Mouse (Mus musculus) macrophage (primary cell): ENCODE results near the gene Slc43a2. TPM values are rescaled to one million over a fixed set of nuclear protein-coding genes. Genes with fewer than 3 reads are reported as not detected.

ENCODE experiments used
- H3K27ac ChIP-seq: fragments of 350-480 bp; formaldehyde crosslinking; 2 replicates; pipeline ENCODE4 v1.9.0; 2021
- H3K36me3 ChIP-seq: fragments of 350-480 bp; formaldehyde crosslinking; 2 replicates; pipeline ENCODE4 v1.9.0; 2021; ENCODE audit errors: inconsistent target
- H3K4me3 ChIP-seq: fragments of 350-480 bp; formaldehyde crosslinking; 2 replicates; pipeline ENCODE4 v1.9.0; 2021; ENCODE audit errors: inconsistent target
- H3K79me2 ChIP-seq: fragments of 350-480 bp; formaldehyde crosslinking; 2 replicates; pipeline ENCODE4 v1.9.0; 2021; ENCODE audit errors: inconsistent target
- WGBS: methylation state at CpG from one replicate; pipeline ENCODE4 v1.1.7; 2026; ENCODE audit warnings: inconsistent platforms; ENCODE audit not compliant: missing documents; 5-methylcytosine and 5-hydroxymethylcytosine counted together
- polyA plus RNA-seq: library from polyadenylated mRNA; stranded (reverse); fragments of 250-400 nt; gene quantifications from 3 replicates; pipeline ENCODE4 v1.2.4, GENCODE M21; 2018; ENCODE audit warnings: inconsistent platforms

Slc43a2 gene
- polyA plus RNA-seq, 1 experiment from 2014 or later = 359 TPM

GRCm38 (mm10) chr11:75568115-75568511 is 36.6 kb downstream of the Slc43a2 start:
- WGBS = 85% methylated on average over 6 of the region's 6 CpGs

GRCm38 (mm10) chr11:75568962-75569361 is 37.5 kb downstream of the Slc43a2 start:
- Histone ChIP-seq H3K79me2 (peaks cover 37% of the 10 kb centered on the region; the same call in 1 of the 2 replicates), H3K27ac (no peak overlapping the region), H3K36me3 (peaks cover 44% of the 10 kb centered on the region), H3K4me3 (no peak overlapping the region)
- WGBS = 97% methylated on average over 12 of the region's 12 CpGs

More at GRCm38 (mm10) chr11:75568115-75568511, 36.6 kb downstream of the Slc43a2 start:
- Histone ChIP-seq H3K27ac (peak overlapping the region; percentile 97), H3K4me3 (no peak overlapping the region), H3K36me3 (peaks cover 47% of the 10 kb centered on the region), H3K79me2 (peaks cover 37% of the 10 kb centered on the region; the same call in 1 of the 2 replicates)

GRCm38 (mm10) chr11:75570375-75571125 is 39.1 kb downstream of the Slc43a2 start:
- Histone ChIP-seq H3K36me3 (peaks cover 38% of the 10 kb centered on the region), H3K4me3 (no peak overlapping the region), H3K79me2 (peaks cover 37% of the 10 kb centered on the region; the same call in 1 of the 2 replicates), H3K27ac (peak overlapping the region; percentile 98)
- WGBS = 68% methylated on average over 17 of the region's 17 CpGs

- 17% methylated on average over 13 of the region's 14 CpGs for WGBS
- H3K36me3 ChIP-seq = peaks cover 38% of the 10 kb centered on the region
Observed at GRCm38 (mm10) chr11:75571126-75571990, 39.9 kb downstream of the Slc43a2 start.

GRCm38 (mm10) chr11:75572301-75572791 is 40.9 kb downstream of the Slc43a2 start:
- Histone ChIP-seq H3K79me2 (peaks cover 29% of the 10 kb centered on the region; the same call in 1 of the 2 replicates), H3K27ac (peak overlapping the region; percentile 98), H3K36me3 (peaks cover 31% of the 10 kb centered on the region), H3K4me3 (no peak overlapping the region)
- WGBS = 25% methylated on average over 10 of the region's 10 CpGs

More at GRCm38 (mm10) chr11:75571126-75571990, 39.9 kb downstream of the Slc43a2 start:
- Histone ChIP-seq H3K27ac (peak overlapping the region; percentile 98), H3K4me3 (no peak overlapping the region), H3K79me2 (peaks cover 37% of the 10 kb centered on the region; the same call in 1 of the 2 replicates)

- Histone ChIP-seq H3K27ac (peak overlapping the region; percentile 98), H3K79me2 (peaks cover 22% of the 10 kb centered on the region; the same call in 1 of the 2 replicates), H3K36me3 (peaks cover 24% of the 10 kb centered on the region), H3K4me3 (no peak overlapping the region)
- 2% methylated on average over 11 of the region's 12 CpGs for WGBS
Observed at GRCm38 (mm10) chr11:75572854-75573650, 41.6 kb downstream of the Slc43a2 start.

GRCm38 (mm10) chr11:75574378-75575123 is 43.1 kb downstream of the Slc43a2 start:
- 86% methylated on average over 4 of the region's 5 CpGs for WGBS
- peaks cover 8% of the 10 kb centered on the region; the same call in 1 of the 2 replicates for H3K79me2 ChIP-seq
- H3K36me3 ChIP-seq = peaks cover 9% of the 10 kb centered on the region
- H3K4me3 ChIP-seq = no peak overlapping the region
- H3K27ac ChIP-seq = peak overlapping the region; percentile 98

- Histone ChIP-seq H3K79me2 (peaks cover 8% of the 10 kb centered on the region; the same call in 1 of the 2 replicates), H3K36me3 (no peaks in the 10 kb centered on the region; the same call in 1 of the 2 replicates), H3K27ac (no peak overlapping the region), H3K4me3 (no peak overlapping the region)
- WGBS = 41% methylated on average over 8 of the region's 9 CpGs
Observed at GRCm38 (mm10) chr11:75575560-75576123, 44.1 kb downstream of the Slc43a2 start.

- Histone ChIP-seq H3K36me3 (no peaks in the 10 kb centered on the region; the same call in 1 of the 2 replicates), H3K79me2 (no peaks in the 10 kb centered on the region), H3K4me3 (no peak overlapping the region), H3K27ac (no peak overlapping the region)
- WGBS = 100% methylated on average over 5 of the region's 5 CpGs
Observed at GRCm38 (mm10) chr11:75578609-75579008, 47.1 kb downstream of the Slc43a2 start.

GRCm38 (mm10) chr11:75581495-75582149 is 50.1 kb downstream of the Slc43a2 start:
- no peaks in the 10 kb centered on the region for H3K79me2 ChIP-seq
- no peak overlapping the region for H3K4me3 ChIP-seq
- H3K36me3 ChIP-seq = no peaks in the 10 kb centered on the region
- H3K27ac ChIP-seq = no peak overlapping the region
- 95% methylated on average over 5 of the region's 7 CpGs for WGBS

- WGBS = 100% methylated on average over 2 of the region's 2 CpGs
- no peak overlapping the region for H3K4me3 ChIP-seq
Observed at GRCm38 (mm10) chr11:75583521-75583920, 52.0 kb downstream of the Slc43a2 start.

GRCm38 (mm10) chr11:75585061-75585460 is 53.6 kb downstream of the Slc43a2 start:
- Histone ChIP-seq H3K4me3 (no peak overlapping the region), H3K79me2 (peaks cover 19% of the 10 kb centered on the region), H3K36me3 (no peaks in the 10 kb centered on the region; the same call in 1 of the 2 replicates), H3K27ac (peak overlapping the region; percentile 21)
- WGBS = 25% methylated on average over 4 of the region's 4 CpGs

More at GRCm38 (mm10) chr11:75583521-75583920, 52.0 kb downstream of the Slc43a2 start:
- no peaks in the 10 kb centered on the region for H3K36me3 ChIP-seq
- H3K79me2 ChIP-seq = peaks cover 4% of the 10 kb centered on the region
- no peak overlapping the region for H3K27ac ChIP-seq
